Mouse (Mus musculus) embryonic facial prominence, embryonic 11.5 days (tissue): ENCODE measurements at regions not wholly inside any gene's neighbourhood (a gene's known extent, or its start where the extent isn't known, plus 50 kb on each side); places are given as distances from the start of the nearest gene placed in this dataset.
A peak's percentile ranks its signal among the peaks of the same experiment; 100 is the strongest.

ENCODE experiments used
- ATAC-seq: fragments of 200-750 bp; cut with Nextera tagmentation; replicated peaks from 2 replicates; pipeline ENCODE4 v1.8.0; 2017; ENCODE audit warnings: low read depth; ENCODE audit not compliant: insufficient number of reproducible peaks, low FRiP score, low TSS enrichment
- DNase-seq: peaks from one replicate; pipeline ENCODE4 v3.0.0-alpha.2; 2015; ENCODE audit warnings: low spot score
- H3K27ac ChIP-seq: fragments of 300-500 bp; sonication (generic); replicated peaks from 2 replicates; pipeline ENCODE4 v1.5.1; 2014; ENCODE audit warnings: mild to moderate bottlenecking, low read depth, low read length, control low read depth
- H3K27me3 ChIP-seq: fragments of 300-500 bp; sonication (generic); 2 replicates; pipeline ENCODE4 v1.6.1; 2014; ENCODE audit warnings: mild to moderate bottlenecking, low read length, moderate library complexity, mixed read lengths; ENCODE audit not compliant: control insufficient read depth, insufficient read depth
- H3K36me3 ChIP-seq: fragments of 300-500 bp; sonication (generic); replicated peaks from 2 replicates; pipeline ENCODE4 v1.6.1; 2014; ENCODE audit warnings: low read depth, mild to moderate bottlenecking, low read length, moderate library complexity, mixed read lengths; ENCODE audit not compliant: control insufficient read depth, insufficient read depth
- H3K4me1 ChIP-seq: fragments of 300-500 bp; sonication (generic); 2 replicates; pipeline ENCODE4 v1.6.1; 2014; ENCODE audit warnings: low read length, mixed read lengths; ENCODE audit not compliant: control insufficient read depth, insufficient read depth
- H3K4me2 ChIP-seq: fragments of 300-500 bp; sonication (generic); 2 replicates; pipeline ENCODE4 v1.6.1; 2014; ENCODE audit warnings: low read depth, mild to moderate bottlenecking, control low read depth, low read length, moderate library complexity
- H3K4me3 ChIP-seq: fragments of 300-500 bp; sonication (generic); 2 replicates; pipeline ENCODE4 v1.5.1; 2014; ENCODE audit warnings: low read depth, low read length, control low read depth
- H3K9ac ChIP-seq: fragments of 300-500 bp; sonication (generic); replicated peaks from 2 replicates; pipeline ENCODE4 v1.6.1; 2014; ENCODE audit warnings: mild to moderate bottlenecking, control low read depth, low read length
- H3K9me3 ChIP-seq: fragments of 300-500 bp; sonication (generic); replicated peaks from 2 replicates; pipeline ENCODE4 v1.6.1; 2016; ENCODE audit warnings: mild to moderate bottlenecking, low read length, inconsistent platforms, mixed read lengths; ENCODE audit not compliant: control insufficient read depth
- WGBS: fragments of 180-500 bp; shearing (Covaris S2); extraction: QIAGEN DNeasy Blood & Tissue Kit; methylation state at CpG from one replicate; pipeline ENCODE4 v1.1.7; 2014; 5-methylcytosine and 5-hydroxymethylcytosine counted together

- Histone ChIP-seq H3K9ac (no peak overlapping the region), H3K27ac (no peak overlapping the region), H3K4me2 (no peak overlapping the region), H3K27me3 (no peaks in the 10 kb centered on the region), H3K4me1 (no peaks in the 10 kb centered on the region), H3K36me3 (no peaks in the 10 kb centered on the region), H3K4me3 (no peak overlapping the region), H3K9me3 (no peaks in the 10 kb centered on the region)
- DNase-seq (no peak), ATAC-seq (no peak)
- 74% methylated on average over 3 of the region's 3 CpGs for WGBS
These were observed 59.3 kb downstream of the Trap1a start for GRCm38 (mm10) chrX:139392777-139393176.

GRCm38 (mm10) chrX:139416701-139417100 is 63.5 kb upstream of the D330045A20Rik start:
- Histone ChIP-seq H3K9me3 (no peaks in the 10 kb centered on the region), H3K9ac (no peak overlapping the region), H3K27ac (no peak overlapping the region), H3K4me3 (no peak overlapping the region), H3K36me3 (no peaks in the 10 kb centered on the region), H3K27me3 (no peaks in the 10 kb centered on the region; the same call in 1 of the 2 replicates), H3K4me2 (no peak overlapping the region), H3K4me1 (no peaks in the 10 kb centered on the region)
- no peak for ATAC-seq
- DNase-seq = peak; percentile 76
- 65% methylated on average over 6 of the region's 6 CpGs for WGBS

- no peak overlapping the region for H3K27ac ChIP-seq
- DNase-seq (no peak), ATAC-seq (no peak)
- H3K4me3 ChIP-seq = no peak overlapping the region
- 80% methylated on average over 6 of the region's 6 CpGs for WGBS
- no peaks in the 10 kb centered on the region; the same call in 1 of the 2 replicates for H3K27me3 ChIP-seq
- no peak overlapping the region for H3K9ac ChIP-seq
- H3K9me3 ChIP-seq = no peaks in the 10 kb centered on the region
- no peak overlapping the region for H3K4me2 ChIP-seq
- no peaks in the 10 kb centered on the region for H3K36me3 ChIP-seq
- H3K4me1 ChIP-seq = no peaks in the 10 kb centered on the region
These were observed 60.3 kb upstream of the D330045A20Rik start for GRCm38 (mm10) chrX:139419867-139420266.

GRCm38 (mm10) chrX:139424307-139424706 is 55.9 kb upstream of the D330045A20Rik start:
- WGBS = 90% methylated on average over 1 of the region's 1 CpGs
- DNase-seq (no peak), ATAC-seq (no peak)
- Histone ChIP-seq H3K36me3 (no peaks in the 10 kb centered on the region), H3K27me3 (no peaks in the 10 kb centered on the region), H3K4me2 (no peak overlapping the region), H3K27ac (no peak overlapping the region), H3K9me3 (no peaks in the 10 kb centered on the region), H3K4me3 (no peak overlapping the region), H3K9ac (no peak overlapping the region), H3K4me1 (no peaks in the 10 kb centered on the region)
